Mouse (Mus musculus) hindbrain, embryonic 12.5 days (tissue): ENCODE measurements around the gene Olfr1411. TPM values are rescaled to one million over a fixed set of nuclear protein-coding genes. Genes with fewer than 3 reads are reported as not detected.

Experiments
- ATAC-seq: fragments of 200-750 bp; cut with Nextera tagmentation; 2 replicates; pipeline ENCODE4 v1.8.0; 2017; ENCODE audit warnings: moderate TSS enrichment; ENCODE audit not compliant: low FRiP score
- H3K27ac ChIP-seq: fragments of 300-500 bp; sonication (generic); 2 replicates; pipeline ENCODE4 v1.5.1; 2016; ENCODE audit warnings: mild to moderate bottlenecking
- H3K27me3 ChIP-seq: fragments of 300-500 bp; sonication (generic); 2 replicates; pipeline ENCODE4 v1.6.1; 2016; ENCODE audit warnings: mild to moderate bottlenecking
- H3K36me3 ChIP-seq: fragments of 300-500 bp; sonication (generic); 2 replicates; pipeline ENCODE4 v1.6.1; 2016; ENCODE audit warnings: mild to moderate bottlenecking
- H3K4me1 ChIP-seq: fragments of 300-500 bp; sonication (generic); 2 replicates; pipeline ENCODE4 v1.6.1; 2016
- H3K4me2 ChIP-seq: fragments of 300-500 bp; sonication (generic); replicated peaks from 2 replicates; pipeline ENCODE4 v1.6.1; 2016; ENCODE audit warnings: mild to moderate bottlenecking
- H3K4me3 ChIP-seq: fragments of 300-500 bp; sonication (generic); 2 replicates; pipeline ENCODE4 v1.5.1; 2016; ENCODE audit warnings: mild to moderate bottlenecking
- H3K9ac ChIP-seq: fragments of 300-500 bp; sonication (generic); 2 replicates; pipeline ENCODE4 v1.6.1; 2016; ENCODE audit warnings: mild to moderate bottlenecking, moderate library complexity
- H3K9me3 ChIP-seq: fragments of 300-500 bp; sonication (generic); replicated peaks from 2 replicates; pipeline ENCODE4 v1.6.1; 2016; ENCODE audit warnings: mild to moderate bottlenecking
- WGBS: fragments of 180-500 bp; shearing (Covaris S2); methylation state at CpG from one replicate; pipeline ENCODE4 v1.1.7; 2016; 5-methylcytosine and 5-hydroxymethylcytosine counted together
- polyA plus RNA-seq: library from polyadenylated mRNA; unstranded; fragments of >200 nt; fragmentation: Nextera tagmentation; extraction: Ambion mirVana; gene quantifications from 2 replicates; pipeline ENCODE4 v1.2.1, GENCODE M21; 2016

Gene Olfr1411
- not detected in 2 replicates for polyA plus RNA-seq

DNA sequence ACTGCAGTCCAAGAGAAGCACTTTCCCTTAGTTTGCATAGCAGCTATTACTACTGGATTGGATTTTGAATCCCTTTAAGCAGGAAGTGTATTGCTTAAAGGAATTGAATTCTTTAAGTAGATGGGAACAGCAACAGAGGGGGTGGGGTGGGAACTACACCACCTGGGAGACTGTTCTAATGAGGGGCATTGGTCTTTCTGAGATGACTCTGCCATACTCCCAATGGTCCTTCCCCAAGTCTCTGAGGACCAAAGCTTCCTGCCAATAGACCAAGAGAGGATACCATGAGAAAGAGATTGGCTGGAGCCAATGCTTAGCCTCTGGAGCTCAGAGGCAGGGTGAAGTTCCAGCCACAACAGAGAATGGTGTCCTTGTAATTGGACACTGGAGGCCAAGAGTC is at the start of gene Olfr1411:
Olfr1411 (plus strand) TSS at position 301 of the 400 bp plus-strand sequence.
- H3K36me3 ChIP-seq: no peaks in the 10 kb centered on the region
- H3K4me2 ChIP-seq: no peak within 1 kb of the TSS
- no peaks in the 10 kb centered on the region for H3K27me3 ChIP-seq
- H3K9ac ChIP-seq: no peak within 1 kb of the TSS
- H3K27ac ChIP-seq: no peak within 1 kb of the TSS
- H3K4me1 ChIP-seq: no peaks in the 10 kb centered on the region
- H3K4me3 ChIP-seq: no peak within 1 kb of the TSS
- H3K9me3 ChIP-seq: no peaks in the 10 kb centered on the region
- no peak for ATAC-seq

DNA sequence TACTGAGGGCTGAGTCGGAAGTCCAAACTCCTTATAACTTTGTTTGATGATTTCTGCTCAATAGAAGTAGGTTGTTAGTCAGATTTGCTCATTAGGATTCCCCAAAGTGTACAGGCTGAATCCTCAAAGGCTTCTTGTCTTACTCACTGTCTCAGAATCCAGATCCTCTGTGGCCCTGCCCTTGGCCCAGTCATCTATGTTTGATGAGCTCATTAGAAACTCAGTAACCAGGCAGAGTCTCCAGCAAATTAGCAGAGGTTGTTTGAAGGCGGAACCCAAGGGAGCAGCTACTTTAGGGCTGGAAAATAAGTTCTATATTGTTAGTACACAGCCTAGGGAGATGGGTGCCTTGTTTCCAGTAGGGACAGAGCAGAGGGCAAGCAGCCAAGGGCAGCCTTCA is 48.3 kb upstream of the Olfr1411 start:
- Histone ChIP-seq H3K36me3 (no peaks in the 10 kb centered on the region), H3K9me3 (no peaks in the 10 kb centered on the region)
- ATAC-seq: no peak

DNA sequence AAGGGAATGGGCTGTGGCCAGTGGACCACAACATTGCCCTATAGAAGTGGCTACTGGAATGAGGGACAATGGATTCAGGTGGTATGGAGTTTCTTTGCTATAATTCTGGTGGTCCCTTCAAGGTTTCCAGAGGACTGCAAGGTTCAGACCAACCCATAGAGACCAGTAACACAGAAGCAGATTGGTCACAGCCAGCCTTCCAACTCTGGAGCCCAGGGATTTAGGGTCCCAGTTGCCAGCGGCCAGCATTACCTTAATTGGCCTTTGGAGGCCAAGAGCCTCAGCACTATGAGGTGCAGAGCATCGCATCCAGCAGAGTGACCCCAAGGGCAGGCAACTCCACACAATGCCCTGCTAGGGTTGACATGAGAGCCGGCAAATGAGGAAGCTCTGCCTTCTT is 23.2 kb upstream of the Olfr1411 start, which contains the start of gene Olfr1413:
Olfr1413 (plus strand) TSS at position 301 of the 400 bp plus-strand sequence.
- WGBS: 78% methylated on average over 3 of the region's 3 CpGs
- Histone ChIP-seq H3K4me2 (no peak within 1 kb of the TSS), H3K9ac (no peak within 1 kb of the TSS), H3K4me1 (no peaks in the 10 kb centered on the region), H3K27ac (no peak within 1 kb of the TSS), H3K4me3 (no peak within 1 kb of the TSS), H3K27me3 (no peaks in the 10 kb centered on the region), H3K36me3 (no peaks in the 10 kb centered on the region), H3K9me3 (no peaks in the 10 kb centered on the region)
- no peak for ATAC-seq

More for the DNA sequence above, 48.3 kb upstream of the Olfr1411 start:
- Histone ChIP-seq H3K4me2 (no peak overlapping the region), H3K27ac (no peak overlapping the region), H3K4me1 (no peaks in the 10 kb centered on the region), H3K4me3 (no peak overlapping the region), H3K9ac (no peak overlapping the region), H3K27me3 (no peaks in the 10 kb centered on the region)
- WGBS: 81% methylated on average over 2 of the region's 2 CpGs

DNA sequence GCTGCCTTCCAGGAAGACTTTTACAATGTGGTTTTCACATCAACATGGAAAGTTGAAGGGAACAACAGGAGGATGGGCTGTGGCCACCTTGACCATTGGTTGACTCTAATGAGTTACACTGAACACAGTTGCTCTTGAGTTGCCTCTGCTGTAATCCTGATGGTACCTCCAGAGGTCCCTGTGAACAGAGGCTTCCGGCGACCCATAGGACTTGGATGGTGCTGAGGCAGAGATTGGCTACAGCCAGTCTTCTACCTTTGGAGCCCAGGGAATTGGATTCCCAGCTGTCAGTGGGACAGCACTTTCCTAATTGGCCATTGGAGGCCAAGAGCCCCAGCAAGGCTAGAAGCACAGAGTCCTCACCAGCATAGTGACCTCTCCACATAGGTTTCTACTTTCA is 8.7 kb upstream of the Olfr1411 start, which contains the start of gene Olfr1412:
Olfr1412 (plus strand) TSS at position 301 of the 400 bp plus-strand sequence.
- ATAC-seq: no peak

DNA sequence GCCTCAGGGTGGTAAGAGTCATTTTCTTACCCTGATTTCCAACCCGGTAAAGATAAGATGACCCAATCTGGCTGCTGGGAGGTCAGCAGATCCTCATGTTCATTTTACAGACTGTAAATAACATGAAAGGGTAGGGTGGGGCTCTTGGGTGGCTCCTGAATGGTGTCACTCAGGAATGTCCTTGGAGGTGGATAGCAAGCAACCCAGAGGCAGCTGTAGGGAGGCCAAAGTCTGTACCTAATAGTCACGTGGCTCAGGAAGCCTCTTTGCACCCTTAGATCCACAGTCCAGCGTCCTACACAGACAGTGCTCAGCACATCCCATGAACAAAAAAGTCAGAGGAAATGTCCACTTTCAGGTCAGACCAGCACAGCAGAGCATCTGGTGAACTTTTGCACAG is 1.8 kb downstream of the Olfr1411 start:
- Histone ChIP-seq H3K9ac (no peak overlapping the region), H3K4me1 (no peaks in the 10 kb centered on the region), H3K9me3 (no peaks in the 10 kb centered on the region), H3K27ac (no peak overlapping the region), H3K4me3 (no peak overlapping the region), H3K27me3 (no peaks in the 10 kb centered on the region), H3K4me2 (no peak overlapping the region), H3K36me3 (no peaks in the 10 kb centered on the region)
- no peak for ATAC-seq
- 92% methylated on average over 3 of the region's 3 CpGs for WGBS

More for the DNA sequence above, 8.7 kb upstream of the Olfr1411 start, which contains the start of gene Olfr1412:
- Histone ChIP-seq H3K9me3 (no peaks in the 10 kb centered on the region), H3K36me3 (no peaks in the 10 kb centered on the region), H3K9ac (no peak within 1 kb of the TSS), H3K4me2 (no peak within 1 kb of the TSS), H3K4me1 (no peaks in the 10 kb centered on the region), H3K27ac (no peak within 1 kb of the TSS), H3K27me3 (no peaks in the 10 kb centered on the region), H3K4me3 (no peak within 1 kb of the TSS)
- WGBS: 88% methylated on average over 2 of the region's 2 CpGs

DNA sequence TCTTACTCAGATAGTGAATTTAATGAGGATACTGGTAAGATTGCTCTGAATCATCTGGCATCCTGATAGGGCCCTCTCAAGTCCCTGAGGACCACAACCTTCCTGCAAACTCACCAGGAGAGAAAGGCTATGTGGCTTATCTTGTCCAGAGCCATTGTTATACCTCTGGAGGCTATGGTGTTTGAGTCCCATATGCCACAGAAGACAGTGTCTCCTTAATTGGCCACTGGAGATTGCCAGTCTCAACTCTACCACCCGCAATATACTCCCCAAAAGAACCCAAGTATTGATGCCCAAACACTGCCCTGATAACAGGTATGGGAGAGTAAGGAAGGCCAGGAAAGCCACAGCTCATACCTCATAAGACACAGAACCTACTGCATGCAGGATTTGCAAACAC is 11.3 kb downstream of the Olfr1411 start, which contains the start of gene Olfr1410:
Olfr1410 (plus strand) TSS at position 301 of the 400 bp plus-strand sequence.
- H3K27ac ChIP-seq: no peak within 1 kb of the TSS
- no peaks in the 10 kb centered on the region for H3K27me3 ChIP-seq
- H3K4me3 ChIP-seq: no peak within 1 kb of the TSS
- 93% methylated on average over 1 of the region's 1 CpGs for WGBS
- no peaks in the 10 kb centered on the region for H3K4me1 ChIP-seq
- H3K9ac ChIP-seq: no peak within 1 kb of the TSS
- H3K9me3 ChIP-seq: no peaks in the 10 kb centered on the region
- no peaks in the 10 kb centered on the region for H3K36me3 ChIP-seq
- H3K4me2 ChIP-seq: no peak within 1 kb of the TSS
- no peak for ATAC-seq

DNA sequence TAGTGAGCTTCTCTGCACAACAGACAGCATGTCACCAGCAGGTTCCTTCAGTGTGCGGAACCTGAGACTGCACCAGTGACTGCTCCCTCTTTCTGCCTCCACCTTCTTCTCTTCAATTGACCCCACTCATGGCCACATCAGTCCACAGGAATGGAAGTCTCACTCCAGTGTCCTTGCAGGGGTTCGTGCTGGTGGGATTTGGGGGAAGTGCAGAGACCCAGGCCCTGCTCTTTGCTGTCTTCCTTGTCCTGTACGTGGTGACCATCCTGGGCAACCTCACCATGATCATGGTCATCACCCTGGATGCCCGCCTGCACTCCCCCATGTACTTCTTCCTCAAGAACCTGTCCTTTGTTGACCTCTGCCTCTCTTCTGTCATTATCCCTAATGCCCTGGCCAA is 13.5 kb downstream of the Olfr1411 start:
- Histone ChIP-seq H3K4me3 (no peak overlapping the region), H3K4me2 (no peak overlapping the region), H3K27me3 (peaks cover 10% of the 10 kb centered on the region), H3K4me1 (no peaks in the 10 kb centered on the region), H3K27ac (no peak overlapping the region), H3K9ac (no peak overlapping the region), H3K9me3 (no peaks in the 10 kb centered on the region), H3K36me3 (no peaks in the 10 kb centered on the region)
- no peak for ATAC-seq
- WGBS: 76% methylated on average over 4 of the region's 4 CpGs

DNA sequence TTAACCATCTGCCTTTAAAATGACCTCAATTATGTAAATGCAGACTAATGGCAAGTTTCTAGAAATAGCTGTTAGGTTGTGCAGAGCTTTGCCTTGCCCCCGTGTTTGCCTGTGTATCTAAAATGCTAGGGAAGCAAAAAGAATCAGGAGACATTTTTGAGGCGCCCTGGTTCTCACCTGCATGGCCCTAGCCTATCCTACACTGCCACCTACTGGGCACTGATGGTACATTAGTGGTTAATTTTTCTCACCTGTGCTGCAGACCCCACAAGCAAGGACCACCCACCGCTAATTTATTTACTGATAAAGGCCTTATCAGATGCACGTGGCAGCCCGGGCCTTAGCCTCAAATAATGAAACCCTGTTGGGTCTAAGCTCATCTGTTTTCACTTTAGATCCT is 16.8 kb downstream of the Olfr1411 start:
- H3K4me2 ChIP-seq: no peak overlapping the region
- H3K4me3 ChIP-seq: no peak overlapping the region
- H3K4me1 ChIP-seq: peaks cover 3% of the 10 kb centered on the region; the same call in 1 of the 2 replicates
- no peaks in the 10 kb centered on the region for H3K36me3 ChIP-seq
- H3K27me3 ChIP-seq: peaks cover 10% of the 10 kb centered on the region
- 9% methylated on average over 5 of the region's 5 CpGs for WGBS
- no peak for ATAC-seq
- no peaks in the 10 kb centered on the region for H3K9me3 ChIP-seq
- no peak overlapping the region for H3K27ac ChIP-seq
- no peak overlapping the region for H3K9ac ChIP-seq

DNA sequence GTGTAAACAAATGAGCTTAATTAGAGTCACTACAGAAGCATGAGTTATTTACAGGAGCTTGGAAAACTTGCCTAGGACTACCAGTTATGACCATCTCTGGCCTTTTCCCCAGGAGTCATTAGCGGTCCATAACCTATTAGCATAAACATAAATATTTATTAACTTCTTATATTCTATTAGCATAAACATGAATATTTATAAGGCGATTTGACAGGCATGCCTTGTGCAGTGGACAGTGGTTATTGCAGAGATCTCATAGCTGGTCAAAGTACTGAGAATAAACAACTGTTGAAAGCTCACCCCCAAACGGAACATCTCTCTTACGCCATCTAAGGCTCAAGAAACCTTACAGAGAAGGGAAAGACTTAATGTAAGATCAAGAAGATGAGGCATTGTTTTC is 19.0 kb downstream of the Olfr1411 start:
- no peak overlapping the region for H3K9ac ChIP-seq
- ATAC-seq: peak; percentile 60; the same call in 1 of the 2 replicates
- H3K27me3 ChIP-seq: peaks cover 10% of the 10 kb centered on the region
- no peak overlapping the region for H3K4me3 ChIP-seq
- 37% methylated on average over 4 of the region's 4 CpGs for WGBS
- H3K4me2 ChIP-seq: no peak overlapping the region
- H3K4me1 ChIP-seq: peaks cover 3% of the 10 kb centered on the region; the same call in 1 of the 2 replicates
- H3K27ac ChIP-seq: no peak overlapping the region
- no peaks in the 10 kb centered on the region for H3K36me3 ChIP-seq
- H3K9me3 ChIP-seq: no peaks in the 10 kb centered on the region

DNA sequence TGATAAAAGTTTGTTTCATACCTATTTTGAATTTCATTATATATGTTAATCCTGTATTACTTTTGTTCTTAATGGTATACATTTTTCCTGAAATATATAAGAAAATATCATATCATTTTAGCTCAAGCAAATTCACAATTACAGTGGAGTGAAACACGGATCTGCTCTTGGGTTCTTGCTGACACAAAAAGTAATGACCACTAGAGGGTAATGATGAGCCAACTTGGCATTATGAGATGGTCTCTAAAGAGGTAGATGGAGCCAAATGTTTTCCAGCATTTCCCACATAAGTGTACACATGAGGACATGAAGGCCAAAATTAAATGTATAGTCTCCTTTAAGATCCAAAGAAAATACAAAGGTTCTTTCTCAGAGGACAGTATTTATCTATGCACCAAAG is 20.3 kb downstream of the Olfr1411 start:
- WGBS: 13% methylated on average over 1 of the region's 1 CpGs
- no peak overlapping the region for H3K27ac ChIP-seq
- peaks cover 3% of the 10 kb centered on the region; the same call in 1 of the 2 replicates for H3K4me1 ChIP-seq
- H3K9me3 ChIP-seq: no peaks in the 10 kb centered on the region
- no peak for ATAC-seq
- no peak overlapping the region for H3K9ac ChIP-seq
- peaks cover 10% of the 10 kb centered on the region for H3K27me3 ChIP-seq
- no peaks in the 10 kb centered on the region for H3K36me3 ChIP-seq
- H3K4me3 ChIP-seq: no peak overlapping the region
- H3K4me2 ChIP-seq: no peak overlapping the region

DNA sequence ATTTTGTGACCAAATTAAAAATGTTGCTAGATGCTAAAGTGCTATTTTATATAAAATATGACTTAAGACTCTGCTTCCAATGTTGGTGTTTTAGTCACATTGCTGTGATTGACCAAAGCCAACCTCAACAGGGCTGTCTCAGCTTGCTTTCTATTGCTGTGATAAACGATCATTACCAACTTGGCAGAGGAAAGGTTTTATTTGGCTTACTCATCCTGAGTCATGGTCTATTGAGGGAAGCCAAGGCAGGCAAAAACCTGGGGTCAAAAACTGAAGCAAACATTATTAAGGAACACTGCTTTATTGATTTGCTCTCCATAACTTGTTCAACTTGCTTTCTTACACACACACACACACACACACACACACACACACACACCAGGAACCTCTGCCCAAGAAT is 21.8 kb downstream of the Olfr1411 start:
- no peak overlapping the region for H3K27ac ChIP-seq
- H3K9ac ChIP-seq: no peak overlapping the region
- no peak for ATAC-seq
- H3K36me3 ChIP-seq: no peaks in the 10 kb centered on the region
- no peaks in the 10 kb centered on the region for H3K9me3 ChIP-seq
- H3K27me3 ChIP-seq: peaks cover 10% of the 10 kb centered on the region
- no peak overlapping the region for H3K4me2 ChIP-seq
- WGBS: 86% methylated on average over 1 of the region's 1 CpGs
- H3K4me3 ChIP-seq: no peak overlapping the region
- H3K4me1 ChIP-seq: peaks cover 3% of the 10 kb centered on the region; the same call in 1 of the 2 replicates

DNA sequence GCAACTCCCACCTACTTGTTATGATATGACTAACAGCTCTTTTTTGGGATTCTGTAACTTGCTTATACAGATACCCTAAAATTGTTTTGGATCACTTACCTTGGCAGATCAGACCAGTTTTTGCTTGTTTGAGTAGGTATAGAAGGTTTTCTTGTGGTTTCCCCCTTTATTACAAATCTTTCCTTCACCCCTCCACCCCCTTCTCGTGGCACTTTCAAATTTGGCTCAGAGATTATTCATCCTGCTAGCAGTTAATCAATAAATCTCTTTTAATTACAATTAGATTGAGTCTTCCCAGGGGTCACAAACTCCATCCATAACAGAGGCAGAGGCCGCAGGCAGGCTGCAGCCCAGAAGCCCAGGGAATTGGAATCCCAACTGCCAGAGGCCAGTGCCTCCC is 23.3 kb downstream of the Olfr1411 start, which contains the start of gene Olfr12:
Olfr12 (plus strand) TSS at position 301 of the 400 bp plus-strand sequence.
- Histone ChIP-seq H3K27ac (no peak within 1 kb of the TSS), H3K27me3 (0 out of 2 replicates have a peak, but pooled peaks cover under 1% of the 10 kb centered on the region), H3K36me3 (no peaks in the 10 kb centered on the region), H3K9ac (no peak within 1 kb of the TSS), H3K4me2 (no peak within 1 kb of the TSS), H3K4me3 (no peak within 1 kb of the TSS), H3K4me1 (peaks cover 3% of the 10 kb centered on the region; the same call in 1 of the 2 replicates), H3K9me3 (no peaks in the 10 kb centered on the region)
- WGBS: 65% methylated on average over 2 of the region's 2 CpGs
- ATAC-seq: no peak

DNA sequence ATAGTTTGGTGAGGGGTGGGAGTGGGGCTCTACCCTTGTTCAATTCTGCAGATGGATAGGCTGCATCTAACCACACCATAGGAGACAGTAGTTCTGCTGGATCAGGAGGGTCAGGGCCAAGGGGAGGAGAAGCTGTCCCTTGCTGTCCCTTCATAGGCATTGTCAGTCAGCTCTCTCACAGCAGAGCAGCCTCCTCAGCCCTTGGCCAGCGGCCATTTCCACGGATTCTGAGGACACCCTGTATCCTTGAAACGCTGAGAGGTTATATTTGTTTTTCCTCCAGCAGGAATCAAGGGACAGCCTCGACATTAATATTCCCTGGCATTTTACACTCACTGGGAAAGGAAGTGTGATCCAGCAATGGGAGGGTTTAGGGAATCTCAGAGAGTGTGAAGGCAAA is 24.1 kb downstream of the Olfr1411 start:
- no peak overlapping the region for H3K27ac ChIP-seq
- H3K4me1 ChIP-seq: peaks cover 2% of the 10 kb centered on the region; the same call in 1 of the 2 replicates
- no peak overlapping the region for H3K9ac ChIP-seq
- no peaks in the 10 kb centered on the region for H3K9me3 ChIP-seq
- H3K27me3 ChIP-seq: no peaks in the 10 kb centered on the region
- no peaks in the 10 kb centered on the region for H3K36me3 ChIP-seq
- 80% methylated on average over 4 of the region's 4 CpGs for WGBS
- H3K4me3 ChIP-seq: no peak overlapping the region
- ATAC-seq: no peak
- no peak overlapping the region for H3K4me2 ChIP-seq
